Mouse (Mus musculus) hindbrain, embryonic 13.5 days (tissue): Measurements from ENCODE around the gene Tspoap1. TPM values are rescaled to one million over a fixed set of nuclear protein-coding genes. Genes with fewer than 3 reads are reported as not detected.

Source experiments
- ATAC-seq: fragments of 200-750 bp; cut with Nextera tagmentation; 2 replicates; pipeline ENCODE4 v1.8.0; 2017; ENCODE audit warnings: moderate TSS enrichment; ENCODE audit not compliant: low FRiP score
- H3K27ac ChIP-seq: fragments of 300-500 bp; sonication (generic); 2 replicates; pipeline ENCODE4 v1.5.1; 2015; ENCODE audit warnings: inconsistent platforms, mild to moderate bottlenecking, moderate library complexity
- H3K27me3 ChIP-seq: fragments of 300-500 bp; sonication (generic); 2 replicates; pipeline ENCODE4 v1.6.1; 2015; ENCODE audit warnings: mild to moderate bottlenecking, inconsistent platforms
- H3K36me3 ChIP-seq: fragments of 300-500 bp; sonication (generic); 2 replicates; pipeline ENCODE4 v1.6.1; 2015; ENCODE audit warnings: mild to moderate bottlenecking, inconsistent platforms
- H3K4me1 ChIP-seq: fragments of 300-500 bp; sonication (generic); replicated peaks from 2 replicates; pipeline ENCODE4 v1.6.1; 2015; ENCODE audit warnings: inconsistent platforms
- H3K4me2 ChIP-seq: fragments of 300-500 bp; sonication (generic); 2 replicates; pipeline ENCODE4 v1.6.1; 2015; ENCODE audit warnings: inconsistent platforms, mild to moderate bottlenecking, moderate library complexity
- H3K4me3 ChIP-seq: fragments of 300-500 bp; sonication (generic); 2 replicates; pipeline ENCODE4 v1.5.1; 2015; ENCODE audit warnings: mild to moderate bottlenecking, inconsistent platforms
- H3K9ac ChIP-seq: fragments of 300-500 bp; sonication (generic); 2 replicates; pipeline ENCODE4 v1.6.1; 2015; ENCODE audit warnings: mild to moderate bottlenecking, inconsistent platforms
- H3K9me3 ChIP-seq: fragments of 300-500 bp; sonication (generic); 2 replicates; pipeline ENCODE4 v1.6.1; 2016; ENCODE audit warnings: inconsistent platforms
- WGBS: fragments of 180-500 bp; shearing (Covaris S2); methylation state at CpG from one replicate; pipeline ENCODE4 v1.1.7; 2015; 5-methylcytosine and 5-hydroxymethylcytosine counted together
- microRNA counts: library from miRNA; unstranded; fragments of <30 nt; microRNA quantifications from one replicate; lab custom pipeline; 2016
- microRNA-seq: library from miRNA; unstranded; fragments of <30 nt; microRNA quantifications from one replicate; pipeline ENCODE4, GENCODE M21; 2016
- polyA plus RNA-seq: library from polyadenylated mRNA; unstranded; fragments of >200 nt; fragmentation: Nextera tagmentation; extraction: Ambion mirVana; gene quantifications from 2 replicates; pipeline ENCODE4 v1.2.1, GENCODE M21; 2015

Gene Tspoap1
- polyA plus RNA-seq, 1 experiment from 2014 or later = 40.7 TPM

GRCm38 (mm10) chr11:87805448-87805847 is 45.1 kb downstream of the Tspoap1 start:
- Histone ChIP-seq H3K9me3 (no peaks in the 10 kb centered on the region), H3K9ac (no peak overlapping the region), H3K4me2 (no peak overlapping the region), H3K4me1 (peaks cover 4% of the 10 kb centered on the region; the same call in 1 of the 2 replicates), H3K27me3 (no peaks in the 10 kb centered on the region), H3K27ac (no peak overlapping the region), H3K36me3 (no peaks in the 10 kb centered on the region), H3K4me3 (no peak overlapping the region)
- no peak for ATAC-seq
- WGBS = 69% methylated on average over 1 of the region's 1 CpGs

- no peaks in the 10 kb centered on the region for H3K27me3 ChIP-seq
- no peak overlapping the region for H3K9ac ChIP-seq
- H3K4me2 ChIP-seq = no peak overlapping the region
- WGBS = 87% methylated on average over 6 of the region's 6 CpGs
- no peaks in the 10 kb centered on the region for H3K36me3 ChIP-seq
- H3K9me3 ChIP-seq = no peaks in the 10 kb centered on the region
- peaks cover 2% of the 10 kb centered on the region; the same call in 1 of the 2 replicates for H3K4me1 ChIP-seq
- no peak overlapping the region for H3K27ac ChIP-seq
- ATAC-seq = no peak
- H3K4me3 ChIP-seq = no peak overlapping the region
Observed at GRCm38 (mm10) chr11:87807433-87807832, 47.1 kb downstream of the Tspoap1 start.

- Histone ChIP-seq H3K9me3 (no peaks in the 10 kb centered on the region), H3K4me1 (no peaks in the 10 kb centered on the region; the same call in 1 of the 2 replicates), H3K4me3 (no peak overlapping the region), H3K27me3 (no peaks in the 10 kb centered on the region), H3K9ac (no peak overlapping the region), H3K27ac (no peak overlapping the region), H3K4me2 (no peak overlapping the region), H3K36me3 (no peaks in the 10 kb centered on the region)
- ATAC-seq = no peak
- 91% methylated on average over 7 of the region's 7 CpGs for WGBS
Observed at GRCm38 (mm10) chr11:87808236-87808635, 47.9 kb downstream of the Tspoap1 start.

GRCm38 (mm10) chr11:87811396-87811795 is 51.1 kb downstream of the Tspoap1 start:
- no peak overlapping the region for H3K4me3 ChIP-seq
- no peaks in the 10 kb centered on the region for H3K36me3 ChIP-seq
- H3K4me2 ChIP-seq = no peak overlapping the region
- no peak overlapping the region for H3K9ac ChIP-seq
- H3K27me3 ChIP-seq = no peaks in the 10 kb centered on the region
- H3K4me1 ChIP-seq = peaks cover 10% of the 10 kb centered on the region; the same call in 1 of the 2 replicates
- ATAC-seq = no peak
- H3K27ac ChIP-seq = no peak overlapping the region
- 39% methylated on average over 4 of the region's 4 CpGs for WGBS
- H3K9me3 ChIP-seq = no peaks in the 10 kb centered on the region

GRCm38 (mm10) chr11:87814831-87815230 is 54.5 kb downstream of the Tspoap1 start:
- H3K9ac ChIP-seq = no peak overlapping the region
- H3K27me3 ChIP-seq = no peaks in the 10 kb centered on the region
- 55% methylated on average over 8 of the region's 8 CpGs for WGBS
- H3K36me3 ChIP-seq = no peaks in the 10 kb centered on the region
- ATAC-seq = no peak
- peaks cover 21% of the 10 kb centered on the region for H3K4me1 ChIP-seq
- no peak overlapping the region for H3K4me2 ChIP-seq
- no peak overlapping the region for H3K4me3 ChIP-seq
- no peak overlapping the region for H3K27ac ChIP-seq
- H3K9me3 ChIP-seq = no peaks in the 10 kb centered on the region

GRCm38 (mm10) chr11:87816707-87817442 is 56.5 kb downstream of the Tspoap1 start:
- WGBS = 2% methylated on average over 31 of the region's 31 CpGs
- peak overlapping the region; percentile 69 for H3K9ac ChIP-seq
- peak; percentile 86 for ATAC-seq

GRCm38 (mm10) chr11:87817443-87817773 is 57.1 kb downstream of the Tspoap1 start:
- Histone ChIP-seq H3K27ac (peak overlapping the region; percentile 56), H3K9ac (peak overlapping the region; percentile 69), H3K4me2 (peak overlapping the region; percentile 59), H3K27me3 (0 out of 2 replicates have a peak, but pooled peaks cover 3% of the 10 kb centered on the region), H3K36me3 (no peaks in the 10 kb centered on the region), H3K4me1 (peaks cover 21% of the 10 kb centered on the region), H3K9me3 (no peaks in the 10 kb centered on the region), H3K4me3 (peak overlapping the region; percentile 40)
- no peak for ATAC-seq
- WGBS = 32% methylated on average over 4 of the region's 4 CpGs

More at GRCm38 (mm10) chr11:87816707-87817442, 56.5 kb downstream of the Tspoap1 start:
- Histone ChIP-seq H3K36me3 (no peaks in the 10 kb centered on the region), H3K4me1 (peaks cover 21% of the 10 kb centered on the region), H3K4me3 (peak overlapping the region; percentile 40), H3K9me3 (no peaks in the 10 kb centered on the region), H3K27me3 (0 out of 2 replicates have a peak, but pooled peaks cover 3% of the 10 kb centered on the region), H3K27ac (peak overlapping the region; percentile 56), H3K4me2 (peak overlapping the region; percentile 59)

GRCm38 (mm10) chr11:87821502-87821901 is 61.2 kb downstream of the Tspoap1 start:
- Histone ChIP-seq H3K4me1 (peaks cover 10% of the 10 kb centered on the region), H3K36me3 (no peaks in the 10 kb centered on the region), H3K4me2 (no peak overlapping the region), H3K9ac (no peak overlapping the region), H3K4me3 (no peak overlapping the region), H3K27ac (no peak overlapping the region), H3K27me3 (0 out of 2 replicates have a peak, but pooled peaks cover 8% of the 10 kb centered on the region), H3K9me3 (no peaks in the 10 kb centered on the region)
- 52% methylated on average over 5 of the region's 5 CpGs for WGBS
- no peak for ATAC-seq

- no peak for ATAC-seq
- H3K27ac ChIP-seq = no peak within 1 kb of the TSS
- no peaks in the 10 kb centered on the region for H3K36me3 ChIP-seq
Observed at GRCm38 (mm10) chr11:87828239-87828900, 68.0 kb downstream of the Tspoap1 start, which contains the start of gene Lpo. Lpo (minus strand) TSS chr11:87828289.

More at GRCm38 (mm10) chr11:87828239-87828900, 68.0 kb downstream of the Tspoap1 start, which contains the start of gene Lpo:
- Histone ChIP-seq H3K4me3 (no peak within 1 kb of the TSS), H3K9me3 (no peaks in the 10 kb centered on the region), H3K27me3 (peaks cover 12% of the 10 kb centered on the region; the same call in 1 of the 2 replicates), H3K9ac (no peak within 1 kb of the TSS), H3K4me1 (peaks cover 9% of the 10 kb centered on the region), H3K4me2 (no peak within 1 kb of the TSS)
- WGBS = 20% methylated on average over 10 of the region's 10 CpGs

MicroRNAs encoded within 50 kb of the gene (microRNA counts, 519-probe panel; counts per million panel counts)
- 3,436 counts per million, percentile 43 among the panel's probes with 10 or more counts for microRNA mmu-miR-142-3p (lab: Ali Mortazavi, UCI)
- microRNA mmu-miR-142-5p (lab: Ali Mortazavi, UCI) = 4,299 counts per million, percentile 71 among the panel's probes with 10 or more counts

Small RNA genes within 50 kb of the gene (microRNA-seq; reads per million reads assigned to microRNA genes)
- gene Mir142 (not detected), gene Mir142b (not detected)

Other genes with a start within 250 kb of the Tspoap1 start
- gene Gm11492, start 193.9 kb upstream of the Tspoap1 start, polyA plus RNA-seq = not detected in 2 replicates
- 20.2 and 22.4 TPM in 2 replicates for gene Sept4, start 191.6 kb upstream of the Tspoap1 start, polyA plus RNA-seq
- 60.4 and 60.7 TPM in 2 replicates for gene Mtmr4, start 168.4 kb upstream of the Tspoap1 start, polyA plus RNA-seq
- gene Hsf5, start 143.4 kb upstream of the Tspoap1 start, polyA plus RNA-seq = 0.51 and 0.63 TPM in 2 replicates
- gene Rnf43, start 97.8 kb upstream of the Tspoap1 start, polyA plus RNA-seq = 0.71 and 0.75 TPM in 2 replicates
- gene Supt4a, start 23.0 kb upstream of the Tspoap1 start, polyA plus RNA-seq = 143 and 150 TPM in 2 replicates
- gene Mpo, start 33.0 kb downstream of the Tspoap1 start, polyA plus RNA-seq = 0.65 and 1.00 TPM in 2 replicates
- gene Lpo, start 67.7 kb downstream of the Tspoap1 start, polyA plus RNA-seq = 0.41 and 1.5 TPM in 2 replicates
- 14.7 and 15.3 TPM in 2 replicates for gene Mks1, start 92.7 kb downstream of the Tspoap1 start, polyA plus RNA-seq
- 0.06 TPM in 1 of 2 replicates, not detected in the other for gene Epx, start 115.0 kb downstream of the Tspoap1 start, polyA plus RNA-seq
- not detected in 2 replicates for gene Olfr462, start 131.7 kb downstream of the Tspoap1 start, polyA plus RNA-seq
- gene Olfr463, start 136.8 kb downstream of the Tspoap1 start, polyA plus RNA-seq = not detected in 2 replicates
- gene Olfr464, start 160.4 kb downstream of the Tspoap1 start, polyA plus RNA-seq = 0.10 and 0.23 TPM in 2 replicates
- 50.6 and 51.1 TPM in 2 replicates for gene Dynll2, start 227.0 kb downstream of the Tspoap1 start, polyA plus RNA-seq